In genomic region chr13:56475363-56475762, GRCm38 (mm10) we compare ENCODE assay signal across 8 mouse cellular contexts. TPM values are rescaled to one million over a fixed set of nuclear protein-coding genes. Genes with fewer than 3 reads are reported as not detected.
DNase-seq lines count a peak whose midpoint lies in the region; ATAC-seq lines count a peak whose summit lies in the region.
"Had no signal": no experiment of that assay in that cellular context is flagged by ENCODE, and none has a peak within 500 bp of the region (broad histone marks: within the 10 kb centered on the region; RNA-seq: fewer than 3 reads in every experiment).

No protein-coding gene starts in this region.

- DNase-seq in 416B (ENCODE audit: low read depth) = peak; percentile 81
- DNase-seq in CD4-positive, CD25-positive, alpha-beta regulatory T cell, adult 2 months (ENCODE audit: low read depth, low spot score) = peak; percentile 74
- DNase-seq in c-Kit-positive CD71-positive TER-119-negative erythroid progenitor cells, embryonic 14.5 days (ENCODE audit: low read depth) = peak; percentile 4
- peak; percentile 36 for DNase-seq in heart, adult 8-10 months (ENCODE audit: low spot score)
- peak; percentile 67 for DNase-seq in lung, postnatal 10 days
- DNase-seq in retina, postnatal 7 days (ENCODE audit: low read depth, low spot score) = peak; percentile 52

- no peaks in the 10 kb centered on the region for H3K36me3 ChIP-seq in kidney, embryonic 15.5 days
- H3K36me3 ChIP-seq: limb, embryonic 15.5 days had no signal

- no peak overlapping the region for H3K4me3 ChIP-seq in kidney, embryonic 15.5 days (replicated peaks)
- H3K4me3 ChIP-seq: limb, embryonic 15.5 days had no signal

- WGBS in kidney, embryonic 15.5 days = 40% methylated on average over 4 of the region's 4 CpGs

- peaks cover 24% of the 10 kb centered on the region for H3K4me1 ChIP-seq in kidney, embryonic 15.5 days

- no peak overlapping the region for H3K9ac ChIP-seq in kidney, embryonic 15.5 days
- H3K9ac ChIP-seq: limb, embryonic 15.5 days had no signal

- no peak overlapping the region for H3K27ac ChIP-seq in kidney, embryonic 15.5 days
- H3K27ac ChIP-seq: limb, embryonic 15.5 days had no signal

- peak overlapping the region; percentile 37; the same call in 1 of the 2 replicates for H3K4me2 ChIP-seq in kidney, embryonic 15.5 days
- H3K4me2 ChIP-seq: limb, embryonic 15.5 days had no signal

- no peaks in the 10 kb centered on the region for H3K27me3 ChIP-seq in kidney, embryonic 15.5 days
- H3K27me3 ChIP-seq: limb, embryonic 15.5 days had no signal

- peak; percentile 54; the same call in 1 of the 2 replicates for ATAC-seq in kidney, embryonic 15.5 days (replicated peaks; ENCODE audit: low FRiP score)

- no peaks in the 10 kb centered on the region for H3K9me3 ChIP-seq in kidney, embryonic 15.5 days (replicated peaks)
- H3K9me3 ChIP-seq: limb, embryonic 15.5 days had no signal

RNA-seq across cellular contexts. Expression of gene Il9, which starts 6.7 kb away (rescaled TPM):
- not detected for total RNA-seq in heart, adult 8-10 months (2022)
- polyA plus RNA-seq in kidney, embryonic 15.5 days (2015; fragmentation: Nextera tagmentation; extraction: Ambion mirVana) = not detected in 2 replicates
- polyA plus RNA-seq: limb, embryonic 15.5 days had no signal

RNA-seq across cellular contexts. Expression of gene Slc25a48, which starts 37.2 kb away (rescaled TPM):
- total RNA-seq in heart, adult 8-10 months (2022) = under 1 TPM in 1 of 4 experiments, not detected in 3; 0.26 TPM
- polyA plus RNA-seq in kidney, embryonic 15.5 days (2015; fragmentation: Nextera tagmentation; extraction: Ambion mirVana) = 0.45 and 0.59 TPM in 2 replicates

RNA-seq across cellular contexts. Expression of gene Fbxl21, which starts 46.9 kb away (rescaled TPM):
- total RNA-seq in heart, adult 8-10 months (2022) = 1 to 10 TPM; 1.0 to 1.1 (median 1.0) TPM
- 2.1 and 2.9 TPM in 2 replicates for polyA plus RNA-seq in kidney, embryonic 15.5 days (2015; fragmentation: Nextera tagmentation; extraction: Ambion mirVana)

RNA-seq across cellular contexts. Expression of gene Gm3045, which starts 49.0 kb away (rescaled TPM):
- total RNA-seq in heart, adult 8-10 months (2022) = not detected
- polyA plus RNA-seq in kidney, embryonic 15.5 days (2015; fragmentation: Nextera tagmentation; extraction: Ambion mirVana) = not detected in 2 replicates

Comparison
In these comparisons a context has a peak if more than half of its experiments do, and no peak if none do; other contexts are left out.
1. DNase-seq: peak in every context shown above with its lines; median percentile 81 in 416B; 74 in CD4-positive, CD25-positive, alpha-beta regulatory T cell, adult 2 months; 67 in lung, postnatal 10 days; 52 in retina, postnatal 7 days; 36 in heart, adult 8-10 months; 4 in c-Kit-positive CD71-positive TER-119-negative erythroid progenitor cells, embryonic 14.5 days.